Mouse (Mus musculus) adrenal gland, postnatal 14 days (tissue): Measurements from ENCODE around the gene Obsl1. TPM values are rescaled to one million over a fixed set of nuclear protein-coding genes. Genes with fewer than 3 reads are reported as not detected.

ENCODE experiments used
- DNase-seq: peaks from one replicate; pipeline ENCODE4 v3.0.0; 2021; ENCODE audit warnings: mixed read lengths
- long read RNA-seq, 2 experiments: library from polyadenylated mRNA; stranded (forward); transcript quantifications; one replicate each; pipeline ENCODE4 v2.0.0; 2021
- total RNA-seq: library from RNA; stranded (reverse); gene quantifications from 2 replicates; pipeline ENCODE4 v1.2.3, GENCODE M21; 2021

Gene Obsl1
- 98.3 and 99.4 TPM in 2 replicates for total RNA-seq
- long read RNA-seq, experiment 1, full-length matches to known transcripts: 22 of 47 reads
- long read RNA-seq, experiment 1, partial matches to known transcripts: 21 of 47 reads
- long read RNA-seq, experiment 1, other reads (novel, unspliced or antisense): 4 of 47 reads
- long read RNA-seq, experiment 2, full-length matches to known transcripts: 11 of 44 reads
- long read RNA-seq, experiment 2, partial matches to known transcripts: 23 of 44 reads
- long read RNA-seq, experiment 2, other reads (novel, unspliced or antisense): 10 of 44 reads

DNA sequence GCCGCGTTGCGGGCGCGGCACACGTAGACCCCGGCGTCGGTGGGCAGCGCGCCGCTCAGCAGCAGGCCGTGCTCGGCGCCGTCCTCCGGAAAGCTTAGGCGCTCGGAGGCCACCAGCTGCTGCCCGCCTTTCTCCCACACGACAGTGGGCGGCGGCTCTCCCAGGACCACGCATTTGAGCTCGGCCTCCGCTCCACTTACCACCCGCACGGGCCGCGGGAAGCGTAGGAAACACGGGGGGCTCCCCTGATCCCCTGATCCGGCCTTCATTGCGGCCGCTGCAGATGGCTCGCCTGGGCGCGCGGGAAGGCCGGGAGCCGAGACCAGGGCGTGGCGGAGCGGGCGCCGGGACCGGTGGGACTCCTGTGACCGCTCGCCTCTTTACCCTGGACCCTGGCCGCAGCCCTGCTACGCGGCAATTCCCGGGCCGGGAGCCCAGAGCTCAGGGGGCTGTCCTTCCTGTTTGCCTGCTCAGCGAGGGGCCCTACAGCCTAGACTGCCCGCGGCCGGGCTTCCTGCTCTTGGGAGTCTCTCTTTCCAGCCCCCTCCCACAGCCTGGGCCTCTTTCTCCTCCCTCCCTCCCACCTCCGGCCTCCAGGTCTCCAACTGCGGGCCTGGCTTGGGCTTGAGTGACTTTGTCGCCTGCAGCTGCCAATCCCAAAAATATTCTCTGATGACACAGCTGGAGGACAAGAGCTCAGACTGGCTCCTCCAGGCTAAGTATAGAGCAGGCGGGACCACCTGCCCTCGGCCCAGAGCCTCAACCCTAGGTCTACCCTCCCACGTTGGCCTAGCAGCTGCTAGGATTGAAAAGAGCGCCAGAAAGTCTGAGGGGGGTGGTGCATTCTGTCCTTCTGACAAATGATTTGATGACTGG lies at the start of gene Obsl1:
Gene Obsl1, minus strand, starts transcription at position 497 of the 876 bp plus-strand sequence.
- peak; percentile 80 for DNase-seq

- DNase-seq: no peak
Observed at GRCm38 (mm10) chr1:75555680-75556079, 49.4 kb upstream of the Obsl1 start.

- no peak for DNase-seq
Observed at GRCm38 (mm10) chr1:75550586-75550985, 44.3 kb upstream of the Obsl1 start.

GRCm38 (mm10) chr1:75549289-75550279 lies 43.3 kb upstream of the Obsl1 start:
- peak; percentile 90 for DNase-seq

DNA sequence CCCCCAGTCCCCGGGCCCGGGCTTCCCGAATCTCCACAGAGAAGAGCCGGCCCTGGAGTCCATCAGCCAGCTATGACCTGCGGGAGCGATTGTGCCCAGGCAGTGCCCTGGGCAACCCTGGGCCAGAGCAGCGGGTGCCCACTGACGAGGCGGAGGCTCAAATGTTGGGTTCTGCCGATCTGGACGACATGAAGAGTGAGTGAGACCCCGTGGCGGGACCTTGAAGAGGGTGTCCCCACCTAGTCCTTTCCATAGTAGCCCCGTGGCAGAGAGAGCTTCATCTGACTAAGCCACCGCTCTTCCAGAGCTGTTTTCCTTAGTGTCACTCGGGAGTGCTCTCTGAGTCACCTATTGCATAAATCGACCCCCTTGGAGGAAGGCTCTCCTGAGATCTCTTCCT lies 42.6 kb upstream of the Obsl1 start:
- no peak for DNase-seq

- no peak for DNase-seq
Observed at GRCm38 (mm10) chr1:75548083-75548482, 41.8 kb upstream of the Obsl1 start.

DNA sequence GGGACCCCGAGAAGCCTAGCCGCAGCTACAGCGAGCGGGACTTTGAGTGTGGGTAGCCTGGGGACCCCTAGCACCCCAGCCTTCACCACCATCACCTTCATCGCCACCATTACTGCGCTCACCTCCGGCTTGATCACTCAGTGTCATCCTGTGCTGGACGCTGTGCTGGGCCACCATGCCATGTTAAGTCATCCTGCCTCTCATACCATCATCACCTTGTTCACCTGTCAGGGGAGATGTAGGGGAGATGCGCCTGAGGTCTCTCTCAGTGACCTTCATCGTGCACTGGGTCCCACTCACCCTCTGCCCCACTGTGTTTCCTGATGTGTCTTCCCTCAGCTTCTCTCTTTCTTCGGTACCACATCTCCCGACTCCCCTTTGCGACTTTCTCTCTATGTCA lies 41.1 kb upstream of the Obsl1 start:
- DNase-seq: no peak

DNA sequence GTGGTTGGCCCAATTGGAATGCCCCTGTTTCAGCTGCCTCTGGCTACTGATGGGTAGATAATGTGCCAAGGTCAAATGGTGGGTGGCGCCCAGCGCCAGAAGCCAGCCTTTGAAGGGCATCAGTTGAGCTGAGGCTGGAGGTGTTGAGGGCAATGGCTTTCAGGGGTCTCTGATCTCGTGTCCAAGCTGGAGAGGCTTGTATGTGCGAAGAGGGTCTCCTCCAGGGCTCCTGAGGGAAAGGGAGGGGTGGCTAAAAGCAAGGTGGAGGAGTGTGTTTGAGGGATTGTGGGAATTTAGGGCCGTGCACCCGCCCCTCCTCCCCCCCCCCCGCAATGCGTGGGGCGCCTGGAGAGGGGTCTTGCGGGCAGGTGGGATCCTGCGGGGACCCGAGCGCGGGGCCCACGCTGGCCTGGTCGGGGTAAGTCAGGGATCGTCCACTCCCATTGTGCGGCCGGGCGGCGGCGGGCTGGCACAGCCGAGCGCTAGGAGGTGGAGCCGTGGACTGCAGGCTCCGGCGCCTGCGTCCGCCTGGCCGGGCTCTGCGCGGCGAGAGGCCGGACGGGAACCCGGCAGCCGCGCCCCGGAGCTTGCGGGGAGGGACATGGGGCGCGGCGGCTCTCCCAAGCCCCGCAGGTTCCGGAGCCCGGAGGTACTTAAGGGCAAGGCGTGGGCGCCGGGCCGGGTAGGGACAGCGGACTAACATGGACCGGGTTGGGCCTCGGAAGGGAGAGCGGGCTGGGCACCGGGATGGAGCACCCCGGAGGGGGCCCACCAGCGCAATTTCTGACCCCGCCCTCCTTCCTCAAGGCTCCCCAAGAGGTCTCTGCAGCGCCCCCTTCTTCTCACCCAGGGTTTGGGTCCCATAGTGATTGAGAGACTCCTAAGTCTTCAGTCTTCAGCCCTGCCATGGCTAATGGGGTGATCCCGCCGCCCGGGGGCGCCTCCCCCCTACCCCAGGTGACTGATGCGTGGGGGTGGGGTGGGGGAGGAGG lies 40.0 kb upstream of the Obsl1 start, which contains the start of gene Slc4a3:
Gene Slc4a3, plus strand, starts transcription at position 302 of the 992 bp plus-strand sequence.
- peak; percentile 87 for DNase-seq

GRCm38 (mm10) chr1:75544351-75544750 lies 38.1 kb upstream of the Obsl1 start:
- DNase-seq: no peak

DNA sequence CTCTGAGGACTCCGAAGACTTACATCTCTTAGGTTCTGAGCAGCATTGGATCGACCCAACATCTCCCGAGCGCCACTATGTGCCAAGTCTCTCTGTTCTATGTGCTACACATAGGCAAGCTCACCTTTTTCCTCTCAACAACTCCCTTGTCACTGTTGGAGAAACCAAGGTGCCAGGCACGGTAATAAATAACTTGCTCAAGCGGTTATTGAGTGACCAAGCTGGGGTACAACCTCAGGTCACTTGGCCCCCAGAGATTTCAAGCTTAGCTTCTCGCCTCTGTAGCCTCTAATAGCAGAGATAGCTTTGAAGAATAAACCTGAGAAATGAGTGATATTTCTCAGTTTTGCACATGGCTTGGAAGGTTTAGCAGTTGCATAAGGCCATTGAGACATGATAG lies 35.2 kb upstream of the Obsl1 start:
- no peak for DNase-seq

DNA sequence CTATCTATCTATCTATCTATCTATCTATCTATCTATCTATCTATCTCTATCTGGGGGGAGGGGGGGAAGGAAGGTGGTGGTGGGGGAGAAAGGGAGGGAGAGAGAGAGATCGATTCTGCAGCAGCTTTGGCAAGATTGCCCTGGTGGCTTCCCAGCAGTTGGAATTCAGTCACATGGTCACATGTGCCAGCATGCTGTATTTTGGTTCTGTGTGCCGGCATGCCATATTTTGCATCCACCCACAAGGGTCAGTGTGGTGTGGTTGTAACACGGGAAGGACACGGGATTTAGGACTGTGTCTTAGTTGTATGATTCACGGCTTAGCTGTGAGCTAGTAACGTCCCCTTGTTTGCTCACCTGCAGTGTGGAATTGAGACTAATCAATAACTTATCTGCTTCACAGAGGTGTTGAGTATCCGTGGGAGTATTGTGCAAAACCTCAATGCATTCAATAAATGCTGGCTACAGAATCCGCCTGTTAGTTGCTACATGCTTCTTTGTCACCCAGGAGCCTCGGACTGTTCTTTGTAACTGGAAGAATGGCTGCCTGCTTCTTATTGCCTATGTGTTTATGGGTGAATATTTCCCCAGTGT lies 32.4 kb upstream of the Obsl1 start:
- no peak for DNase-seq

- no peak for DNase-seq
Observed at GRCm38 (mm10) chr1:75537587-75537986, 31.3 kb upstream of the Obsl1 start.

- DNase-seq: no peak
Observed at GRCm38 (mm10) chr1:75533325-75534252, 27.3 kb upstream of the Obsl1 start.

DNA sequence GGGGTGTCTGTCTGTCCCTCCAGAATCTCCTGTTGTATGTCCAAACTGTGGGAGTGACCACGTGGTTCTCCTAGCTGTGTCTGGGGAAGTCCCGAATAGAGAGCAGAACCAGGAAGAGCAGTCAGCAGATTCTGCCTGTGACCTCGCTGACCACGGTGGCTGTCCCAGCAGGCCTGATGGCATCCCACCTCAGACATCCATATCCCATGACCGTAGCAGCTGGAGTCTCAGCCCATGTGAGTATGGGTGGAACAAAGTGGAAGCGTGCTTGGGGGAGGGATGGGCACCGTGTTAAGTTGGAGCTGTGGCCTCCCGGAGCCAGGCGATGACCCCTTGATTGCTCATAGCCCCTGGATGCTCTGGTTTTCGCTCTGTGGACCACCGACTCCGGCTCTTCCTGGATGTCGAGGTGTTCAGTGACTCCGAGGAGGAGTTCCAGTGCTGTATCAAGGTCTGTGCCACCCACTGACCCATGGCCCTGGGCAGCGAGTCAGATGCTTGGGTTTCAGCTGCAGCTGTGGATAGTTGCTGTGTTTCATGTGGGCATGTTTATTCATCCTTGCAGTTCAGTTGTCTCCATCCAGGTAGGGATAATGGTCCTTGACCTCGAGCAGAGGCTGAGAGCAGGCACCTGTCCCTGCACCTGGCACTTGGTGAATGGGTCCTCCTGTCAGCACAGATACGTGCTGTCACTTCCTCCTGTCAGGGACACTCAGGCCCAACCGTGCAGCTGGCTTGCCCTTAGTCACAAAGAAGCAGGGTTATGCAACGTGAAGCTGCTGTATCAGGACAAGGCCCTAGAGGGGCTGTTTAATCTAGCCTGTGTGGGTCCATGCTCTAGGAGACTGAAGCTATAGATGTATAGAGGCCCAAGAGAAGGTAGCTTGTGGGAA lies 26.3 kb upstream of the Obsl1 start:
- DNase-seq: no peak

DNA sequence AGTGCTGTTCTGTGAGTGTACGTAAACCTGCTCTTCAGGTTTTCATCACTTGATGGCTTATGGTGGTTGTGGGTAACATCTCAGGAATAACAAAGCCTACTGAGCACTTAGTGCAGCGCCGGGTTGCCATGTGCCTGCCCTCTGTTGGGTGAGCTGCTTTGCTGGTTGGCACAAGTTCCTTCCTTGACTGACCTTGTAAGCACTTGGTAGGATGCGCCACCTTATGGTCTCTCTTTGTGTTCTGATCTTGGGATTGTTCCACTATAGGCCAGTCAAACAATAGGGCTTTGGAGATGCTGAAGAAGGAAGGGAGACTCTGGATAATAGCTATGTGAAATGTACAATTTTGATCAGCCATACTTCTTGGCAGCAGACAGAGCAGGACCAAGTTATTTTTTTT lies 24.3 kb upstream of the Obsl1 start:
- no peak for DNase-seq

DNA sequence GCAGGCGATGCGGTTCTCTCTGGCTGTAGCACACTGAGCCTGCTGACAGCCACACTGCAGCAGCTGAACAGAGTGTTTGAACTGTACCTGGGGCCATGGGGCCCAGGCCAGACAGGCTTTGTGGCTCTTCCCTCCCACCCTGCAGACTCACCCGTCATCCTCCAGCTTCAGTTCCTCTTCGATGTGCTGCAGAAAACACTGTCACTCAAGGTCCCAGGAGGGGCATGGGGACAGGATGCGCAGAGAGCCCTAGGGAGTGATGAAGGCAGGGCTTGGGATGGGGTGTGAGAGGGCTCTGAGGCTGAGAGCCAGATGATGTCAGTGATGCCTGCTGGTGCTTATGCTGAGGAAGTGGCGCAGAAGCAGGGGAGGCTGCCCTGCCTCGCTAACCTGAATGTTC lies 18.4 kb upstream of the Obsl1 start:
- no peak for DNase-seq

DNA sequence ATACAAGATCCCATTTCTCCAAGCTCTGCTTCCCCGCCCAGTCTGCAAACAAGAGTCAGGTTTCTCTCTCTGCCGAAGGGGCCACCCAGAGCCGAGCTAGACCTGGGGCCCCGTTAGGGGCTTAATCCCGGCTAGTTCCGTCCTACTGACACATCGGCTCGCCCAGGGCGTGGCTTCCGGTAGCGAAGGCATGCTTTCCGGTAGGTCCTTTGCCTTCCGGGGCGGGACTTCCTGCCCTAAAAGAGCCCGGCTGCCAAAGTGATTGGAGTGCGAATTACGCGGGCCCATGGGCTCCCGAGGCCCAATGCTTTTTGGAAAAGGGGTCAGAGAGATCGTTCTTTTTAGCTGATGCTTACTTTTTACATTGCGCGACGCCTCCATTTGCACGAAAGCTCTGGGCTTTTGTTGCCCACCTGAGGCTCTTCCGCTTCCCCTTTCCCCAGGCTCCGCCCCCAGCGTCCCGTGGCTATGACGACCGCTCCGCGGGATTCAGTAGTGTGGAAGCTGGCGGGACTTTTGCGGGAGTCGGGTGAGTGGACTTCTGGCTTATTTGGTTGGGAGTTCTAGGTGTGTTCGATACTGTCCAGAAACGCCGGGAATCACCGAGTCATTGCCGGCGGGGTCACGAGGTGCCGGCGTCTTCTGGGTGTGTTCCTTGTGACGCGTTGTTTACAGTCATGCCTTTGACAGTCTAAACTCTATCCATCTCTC lies 15.2 kb upstream of the Obsl1 start, which contains the start of gene Stk11ip:
Gene Stk11ip, plus strand, starts transcription at position 209 of the 711 bp plus-strand sequence.
- peak; percentile 96 for DNase-seq
